Mouse (Mus musculus): Measurements from ENCODE around the gene 0610030E20Rik. TPM values are rescaled to one million over a fixed set of nuclear protein-coding genes. Genes with fewer than 3 reads are reported as not detected.

The 0610030E20Rik gene
- polyA plus RNA-seq, 1 experiment = 21.8 TPM

- no peak for TF ChIP-seq CTCF (IDR thresholded peaks at IDR 0.05; ENCODE audit: control insufficient read depth, insufficient read depth, low read length)
- TF ChIP-seq POLR2A (IDR thresholded peaks at IDR 0.05; ENCODE audit: borderline replicate concordance, control insufficient read depth, low read depth, low read length) = no peak
- Histone ChIP-seq H3K4me1 (ENCODE audit: control insufficient read depth, insufficient read depth, low read length) (peaks cover 4% of the 10 kb centered on the region; the same call in 1 of the 2 replicates), H3K4me3 (replicated peaks; ENCODE audit: control insufficient read depth, low read depth, low read length) (no peak overlapping the region), H3K27ac (ENCODE audit: control insufficient read depth, insufficient read depth, low read depth, low read length, poor library complexity) (no peak overlapping the region)
- 89% methylated on average over 4 of the region's 4 CpGs for WGBS
Measured at GRCm38 (mm10) chr6:72369557-72369956, 22.4 kb downstream of the 0610030E20Rik start.

- TF ChIP-seq POLR2A (IDR thresholded peaks at IDR 0.05; ENCODE audit: borderline replicate concordance, control insufficient read depth, low read depth, low read length) = no peak
- TF ChIP-seq CTCF (IDR thresholded peaks at IDR 0.05; ENCODE audit: control insufficient read depth, insufficient read depth, low read length) = no peak
- WGBS = 90% methylated on average over 12 of the region's 12 CpGs
- no peak overlapping the region for H3K4me3 ChIP-seq (replicated peaks; ENCODE audit: control insufficient read depth, low read depth, low read length)
- peaks cover 7% of the 10 kb centered on the region; the same call in 1 of the 2 replicates for H3K4me1 ChIP-seq (ENCODE audit: control insufficient read depth, insufficient read depth, low read length)
- no peak overlapping the region for H3K27ac ChIP-seq (ENCODE audit: control insufficient read depth, insufficient read depth, low read depth, low read length, poor library complexity)
Measured at GRCm38 (mm10) chr6:72370091-72370490, 23.0 kb downstream of the 0610030E20Rik start.

DNA sequence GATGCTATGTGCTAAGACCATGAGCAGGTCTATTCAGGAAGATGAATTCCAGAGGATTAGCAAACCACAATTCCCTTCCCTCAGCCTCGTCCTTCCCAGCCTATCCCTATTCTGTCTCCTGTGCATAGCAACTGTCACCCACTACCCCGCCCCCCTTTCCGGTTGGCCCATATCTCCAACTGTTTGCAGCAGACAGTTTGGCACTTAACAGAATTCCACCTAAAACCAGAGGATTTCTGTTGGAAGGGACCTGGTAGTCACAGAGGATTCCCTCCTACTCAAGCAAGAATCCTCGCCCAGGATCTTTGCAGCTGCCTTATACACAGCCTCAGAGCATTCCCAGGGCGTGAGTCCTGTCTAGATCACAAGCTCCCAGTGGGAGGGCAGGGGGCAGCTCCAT is 24.0 kb downstream of the 0610030E20Rik start:
- H3K4me1 ChIP-seq (ENCODE audit: control insufficient read depth, insufficient read depth, low read length) = peaks cover 7% of the 10 kb centered on the region; the same call in 1 of the 2 replicates
- no peak for TF ChIP-seq CTCF (IDR thresholded peaks at IDR 0.05; ENCODE audit: control insufficient read depth, insufficient read depth, low read length)
- TF ChIP-seq POLR2A (IDR thresholded peaks at IDR 0.05; ENCODE audit: borderline replicate concordance, control insufficient read depth, low read depth, low read length) = no peak
- WGBS = 89% methylated on average over 5 of the region's 5 CpGs
- H3K27ac ChIP-seq (ENCODE audit: control insufficient read depth, insufficient read depth, low read depth, low read length, poor library complexity) = no peak overlapping the region
- no peak overlapping the region for H3K4me3 ChIP-seq (replicated peaks; ENCODE audit: control insufficient read depth, low read depth, low read length)

DNA sequence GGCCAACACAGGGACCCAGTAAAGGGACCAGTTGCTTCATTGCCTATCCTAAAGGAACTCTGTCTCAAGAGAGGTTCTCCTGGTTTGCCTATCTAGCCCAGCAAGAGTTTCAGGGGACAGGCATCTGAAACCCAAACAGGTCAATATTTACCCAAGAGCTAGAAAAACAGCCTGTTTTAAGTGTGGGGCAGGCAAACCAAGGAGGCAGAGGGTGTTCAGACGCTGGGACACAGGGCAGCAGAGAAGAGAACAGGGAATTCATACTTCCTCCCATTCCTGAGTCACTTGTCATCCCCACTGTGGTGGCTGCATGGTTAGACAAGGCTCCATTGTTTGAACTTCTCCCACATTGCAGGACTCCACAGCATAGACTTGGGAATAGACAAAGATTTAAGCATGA is 24.5 kb downstream of the 0610030E20Rik start:
- no peak overlapping the region for H3K27ac ChIP-seq (ENCODE audit: control insufficient read depth, insufficient read depth, low read depth, low read length, poor library complexity)
- H3K4me3 ChIP-seq (replicated peaks; ENCODE audit: control insufficient read depth, low read depth, low read length) = no peak overlapping the region
- TF ChIP-seq POLR2A (IDR thresholded peaks at IDR 0.05; ENCODE audit: borderline replicate concordance, control insufficient read depth, low read depth, low read length) (no peak), CTCF (IDR thresholded peaks at IDR 0.05; ENCODE audit: control insufficient read depth, insufficient read depth, low read length) (no peak)
- WGBS = 50% methylated on average over 1 of the region's 1 CpGs
- peaks cover 6% of the 10 kb centered on the region; the same call in 1 of the 2 replicates for H3K4me1 ChIP-seq (ENCODE audit: control insufficient read depth, insufficient read depth, low read length)

DNA sequence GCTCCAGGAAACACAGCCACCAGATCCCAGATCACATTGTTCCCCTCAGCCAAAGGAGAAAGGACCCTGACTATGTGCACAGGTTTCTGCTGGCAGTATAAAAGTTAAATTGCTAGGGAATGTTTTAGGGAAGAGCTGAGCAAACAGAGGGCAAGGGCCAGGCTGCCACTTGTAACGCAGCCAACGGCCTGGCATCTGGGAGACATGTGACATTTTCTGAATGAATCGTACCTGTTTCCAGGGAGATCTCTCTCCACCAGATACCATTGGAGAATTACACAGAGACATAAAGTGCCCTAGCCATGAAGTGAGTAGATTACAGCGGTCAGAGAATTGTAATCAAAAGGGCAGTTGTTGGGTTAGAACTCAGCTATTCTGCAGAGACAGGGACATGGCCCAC is 26.1 kb downstream of the 0610030E20Rik start:
- TF ChIP-seq POLR2A (IDR thresholded peaks at IDR 0.05; ENCODE audit: borderline replicate concordance, control insufficient read depth, low read depth, low read length) = no peak
- Histone ChIP-seq H3K27ac (ENCODE audit: control insufficient read depth, insufficient read depth, low read depth, low read length, poor library complexity) (no peak overlapping the region), H3K4me3 (replicated peaks; ENCODE audit: control insufficient read depth, low read depth, low read length) (no peak overlapping the region), H3K4me1 (ENCODE audit: control insufficient read depth, insufficient read depth, low read length) (peaks cover 6% of the 10 kb centered on the region; the same call in 1 of the 2 replicates)
- 83% methylated on average over 4 of the region's 4 CpGs for WGBS

DNA sequence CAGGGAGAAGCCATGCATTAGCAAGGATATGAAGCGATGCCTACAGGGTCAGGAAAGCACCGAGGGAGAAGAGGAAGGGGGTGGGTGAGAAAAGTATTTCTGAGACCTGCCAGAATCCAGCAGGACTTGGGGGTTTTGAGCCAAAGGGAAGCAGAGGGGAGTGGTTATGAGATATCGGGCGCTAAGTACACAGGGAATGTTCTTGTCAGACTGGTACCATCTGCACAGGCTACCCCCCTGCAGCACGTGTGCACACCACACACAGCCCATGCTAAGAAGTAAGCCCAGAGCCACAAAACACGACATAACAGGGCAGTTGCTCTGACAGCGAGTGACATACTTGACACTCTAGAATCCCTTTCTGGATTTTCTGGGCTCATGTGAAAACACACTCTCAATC is 27.1 kb downstream of the 0610030E20Rik start:
- TF ChIP-seq CTCF (IDR thresholded peaks at IDR 0.05; ENCODE audit: control insufficient read depth, insufficient read depth, low read length) = no peak
- TF ChIP-seq POLR2A (IDR thresholded peaks at IDR 0.05; ENCODE audit: borderline replicate concordance, control insufficient read depth, low read depth, low read length) = no peak
- H3K27ac ChIP-seq (ENCODE audit: control insufficient read depth, insufficient read depth, low read depth, low read length, poor library complexity) = no peak overlapping the region
- 52% methylated on average over 7 of the region's 7 CpGs for WGBS
- no peak overlapping the region for H3K4me3 ChIP-seq (replicated peaks; ENCODE audit: control insufficient read depth, low read depth, low read length)
- H3K4me1 ChIP-seq (ENCODE audit: control insufficient read depth, insufficient read depth, low read length) = peaks cover 6% of the 10 kb centered on the region; the same call in 1 of the 2 replicates

- 11% methylated on average over 15 of the region's 15 CpGs for WGBS
- Histone ChIP-seq H3K4me1 (ENCODE audit: control insufficient read depth, insufficient read depth, low read length) (peaks cover 6% of the 10 kb centered on the region; the same call in 1 of the 2 replicates), H3K4me3 (replicated peaks; ENCODE audit: control insufficient read depth, low read depth, low read length) (peak overlapping the region; percentile 59), H3K27ac (ENCODE audit: control insufficient read depth, insufficient read depth, low read depth, low read length, poor library complexity) (peak overlapping the region; percentile 76)
- TF ChIP-seq POLR2A (IDR thresholded peaks at IDR 0.05; ENCODE audit: borderline replicate concordance, control insufficient read depth, low read depth, low read length) (no peak), CTCF (IDR thresholded peaks at IDR 0.05; ENCODE audit: control insufficient read depth, insufficient read depth, low read length) (no peak)
Measured at GRCm38 (mm10) chr6:72374820-72375563, 27.9 kb downstream of the 0610030E20Rik start.

- Histone ChIP-seq H3K4me3 (replicated peaks; ENCODE audit: control insufficient read depth, low read depth, low read length) (peak overlapping the region; percentile 90), H3K27ac (ENCODE audit: control insufficient read depth, insufficient read depth, low read depth, low read length, poor library complexity) (no peak overlapping the region), H3K4me1 (ENCODE audit: control insufficient read depth, insufficient read depth, low read length) (peaks cover 6% of the 10 kb centered on the region; the same call in 1 of the 2 replicates)
- 60% methylated on average over 8 of the region's 8 CpGs for WGBS
- TF ChIP-seq CTCF (IDR thresholded peaks at IDR 0.05; ENCODE audit: control insufficient read depth, insufficient read depth, low read length) = no peak
- no peak for TF ChIP-seq POLR2A (IDR thresholded peaks at IDR 0.05; ENCODE audit: borderline replicate concordance, control insufficient read depth, low read depth, low read length)
Measured at GRCm38 (mm10) chr6:72378510-72379234, 31.6 kb downstream of the 0610030E20Rik start.
